Comparison of ENCODE assay signal across 28 mouse cellular contexts in the genomic region with DNA sequence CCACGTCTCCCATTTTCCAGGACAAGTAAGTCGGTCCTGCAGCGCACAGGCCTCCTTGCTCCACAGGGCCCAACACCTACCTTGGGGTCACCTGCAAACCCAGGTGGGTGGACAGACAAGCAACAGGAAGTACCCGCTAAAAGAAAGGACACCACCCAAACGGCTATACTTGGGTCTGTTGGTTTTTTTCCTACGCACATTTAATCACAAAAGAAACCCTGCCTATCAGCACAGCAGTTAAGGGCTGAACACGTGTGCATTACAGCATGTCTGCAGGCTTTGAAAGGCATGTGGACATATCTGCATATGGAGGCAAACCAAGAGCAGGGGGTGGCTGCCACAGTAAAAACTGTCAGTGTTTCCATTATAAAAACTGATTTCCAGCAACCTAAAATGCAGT. TPM values are rescaled to one million over a fixed set of nuclear protein-coding genes. Genes with fewer than 3 reads are reported as not detected.
A peak's percentile ranks its signal among the peaks of the same experiment; 100 is the strongest.
DNase-seq lines count a peak whose midpoint lies in the region; ATAC-seq and TF ChIP-seq lines count a peak whose summit lies in the region.
"Had no signal": no experiment of that assay in that cellular context is flagged by ENCODE, and none has a peak within 500 bp of the region (broad histone marks: within the 10 kb centered on the region; RNA-seq: fewer than 3 reads in every experiment).

No protein-coding gene starts in this region.

- H3K4me1 ChIP-seq in hindbrain, embryonic 13.5 days (replicated peaks): peaks cover 24% of the 10 kb centered on the region
- peaks cover 9% of the 10 kb centered on the region; the same call in 1 of the 2 replicates for H3K4me1 ChIP-seq in hindbrain, embryonic 14.5 days (replicated peaks; ENCODE audit: control insufficient read depth, insufficient read depth, low read length)
- peaks cover 31% of the 10 kb centered on the region for H3K4me1 ChIP-seq in midbrain, embryonic 13.5 days (replicated peaks)
- peaks cover 7% of the 10 kb centered on the region for H3K4me1 ChIP-seq in midbrain, embryonic 14.5 days (ENCODE audit: control insufficient read depth, insufficient read depth, low read length)
- H3K4me1 ChIP-seq in MEL (ENCODE audit: control insufficient read depth in 1 of 2, insufficient read depth in 2 of 2, low read length in 2 of 2): peaks cover 2 to 19% of the 10 kb centered on the region in 2 experiments; a peak in 3 of 4 replicates

- DNase-seq in hindbrain, embryonic 14.5 days (ENCODE audit: low spot score): no peak
- DNase-seq in midbrain, embryonic 14.5 days: no peak
- peak; percentile 18 for DNase-seq in MEL (ENCODE audit: low read depth, low spot score)
- no peak for DNase-seq in gastrocnemius, adult 8-10 months (ENCODE audit: low spot score in 2 of 2)
- DNase-seq in spleen, adult 18-20 months: no peak
- DNase-seq: adrenal gland, adult 8-10 months; adrenal gland, postnatal 25 days; B cell, adult 2 months; cerebellum, adult 11-12 months; cerebellum, adult 8-10 months; cerebellum, postnatal 36 days; embryo, embryonic 11 days; gastrocnemius, postnatal 10 days; gastrocnemius, postnatal 36 days; heart, postnatal 10 days; heart, postnatal 36 days had no signal

- peak overlapping the region; percentile 14; the same call in 1 of the 2 replicates for H3K27ac ChIP-seq in hindbrain, embryonic 13.5 days
- no peak overlapping the region for H3K27ac ChIP-seq in hindbrain, embryonic 14.5 days
- no peak overlapping the region for H3K27ac ChIP-seq in midbrain, embryonic 13.5 days
- no peak overlapping the region for H3K27ac ChIP-seq in midbrain, embryonic 14.5 days (replicated peaks; ENCODE audit: low read depth, low read length)
- H3K27ac ChIP-seq in MEL (ENCODE audit: control insufficient read depth, low read depth, low read length): no peak overlapping the region
- H3K27ac ChIP-seq: embryonic facial prominence, embryonic 10.5 days; embryonic facial prominence, embryonic 13.5 days; forebrain, embryonic 12.5 days; forebrain, embryonic 15.5 days; heart, embryonic 15.5 days; hindbrain, embryonic 15.5 days had no signal

- no peaks in the 10 kb centered on the region for H3K9me3 ChIP-seq in hindbrain, embryonic 13.5 days
- no peaks in the 10 kb centered on the region for H3K9me3 ChIP-seq in hindbrain, embryonic 14.5 days (ENCODE audit: control insufficient read depth, low read length)
- no peaks in the 10 kb centered on the region for H3K9me3 ChIP-seq in midbrain, embryonic 13.5 days
- H3K9me3 ChIP-seq in midbrain, embryonic 14.5 days (ENCODE audit: control insufficient read depth, low read length): no peaks in the 10 kb centered on the region
- no peaks in the 10 kb centered on the region for H3K9me3 ChIP-seq in MEL (replicated peaks; ENCODE audit: insufficient read depth, low read length)
- H3K9me3 ChIP-seq: embryonic facial prominence, embryonic 10.5 days; embryonic facial prominence, embryonic 13.5 days; forebrain, embryonic 12.5 days; forebrain, embryonic 15.5 days; heart, embryonic 12.5 days; heart, embryonic 15.5 days; hindbrain, embryonic 10.5 days; hindbrain, embryonic 15.5 days had no signal

- no peaks in the 10 kb centered on the region for H3K79me2 ChIP-seq in MEL (ENCODE audit: control insufficient read depth, insufficient read depth, low read length, poor library complexity)

- 0 out of 4 replicates have a peak, but pooled peaks of 1 of the 2 experiments have one; percentile 17 for TF ChIP-seq EP300 in MEL (IDR thresholded peaks at IDR 0.05; ENCODE audit: low read depth in 1 of 2, low read length in 2 of 2)

- peaks cover 94% of the 10 kb centered on the region for H3K27me3 ChIP-seq in hindbrain, embryonic 13.5 days
- peaks cover 86% of the 10 kb centered on the region for H3K27me3 ChIP-seq in hindbrain, embryonic 14.5 days (ENCODE audit: control insufficient read depth, insufficient read depth, low read length)
- peaks cover 95% of the 10 kb centered on the region for H3K27me3 ChIP-seq in midbrain, embryonic 13.5 days
- peaks cover 88% of the 10 kb centered on the region for H3K27me3 ChIP-seq in midbrain, embryonic 14.5 days (ENCODE audit: control insufficient read depth, insufficient read depth, low read length)
- peaks cover 0 to 4% of the 10 kb centered on the region in 2 experiments; a peak in 1 of 4 replicates for H3K27me3 ChIP-seq in MEL (ENCODE audit: control insufficient read depth in 1 of 2, insufficient read depth in 2 of 2, low read length in 2 of 2)

- no peak overlapping the region for H3K4me3 ChIP-seq in hindbrain, embryonic 13.5 days
- H3K4me3 ChIP-seq in hindbrain, embryonic 14.5 days (replicated peaks; ENCODE audit: low read length): no peak overlapping the region
- H3K4me3 ChIP-seq in midbrain, embryonic 13.5 days (replicated peaks): no peak overlapping the region
- H3K4me3 ChIP-seq in midbrain, embryonic 14.5 days (replicated peaks; ENCODE audit: low read depth, low read length): no peak overlapping the region
- H3K4me3 ChIP-seq in MEL (ENCODE audit: control insufficient read depth in 1 of 2, insufficient read depth in 1 of 2, low read depth in 2 of 2, low read length in 2 of 2): no peak overlapping the region
- H3K4me3 ChIP-seq: embryonic facial prominence, embryonic 13.5 days; erythroblast, embryonic 14.5 days; forebrain, embryonic 12.5 days; forebrain, embryonic 15.5 days; heart, embryonic 12.5 days; heart, embryonic 15.5 days; hindbrain, embryonic 15.5 days had no signal

- TF ChIP-seq POLR2A in MEL (IDR thresholded peaks at IDR 0.05; ENCODE audit: control insufficient read depth in 1 of 2, insufficient read depth in 1 of 2, low read depth in 1 of 2, low read length in 2 of 2, poor library complexity in 1 of 2): no peak

- no peak for TF ChIP-seq CTCF in MEL (IDR thresholded peaks at IDR 0.05 in 2 of 3, conservative IDR thresholded peaks at IDR 0.05 in 1 of 3; ENCODE audit: control insufficient read depth in 1 of 3, insufficient read depth in 1 of 3, low read depth in 2 of 3, low read length in 3 of 3, poor library complexity in 1 of 3, severe bottlenecking in 1 of 3)

- no peak for ATAC-seq in hindbrain, embryonic 13.5 days (ENCODE audit: low FRiP score)
- ATAC-seq in hindbrain, embryonic 14.5 days (ENCODE audit: low FRiP score): no peak
- no peak for ATAC-seq in midbrain, embryonic 13.5 days
- ATAC-seq in midbrain, embryonic 14.5 days (ENCODE audit: low FRiP score, low TSS enrichment): no peak
- ATAC-seq: activated CD4-positive, CD25-positive, alpha-beta regulatory T cell, adult 4 months; forebrain, embryonic 15.5 days had no signal

- 81% methylated on average over 7 of the region's 7 CpGs for WGBS in hindbrain, embryonic 13.5 days
- 80% methylated on average over 7 of the region's 7 CpGs for WGBS in hindbrain, embryonic 14.5 days
- WGBS in midbrain, embryonic 13.5 days: 84% methylated on average over 7 of the region's 7 CpGs
- 83% methylated on average over 7 of the region's 7 CpGs for WGBS in midbrain, embryonic 14.5 days

- H3K36me3 ChIP-seq in hindbrain, embryonic 13.5 days: no peaks in the 10 kb centered on the region
- H3K36me3 ChIP-seq in hindbrain, embryonic 14.5 days (replicated peaks; ENCODE audit: control insufficient read depth, insufficient read depth): no peaks in the 10 kb centered on the region
- H3K36me3 ChIP-seq in midbrain, embryonic 13.5 days: no peaks in the 10 kb centered on the region
- no peaks in the 10 kb centered on the region for H3K36me3 ChIP-seq in midbrain, embryonic 14.5 days (ENCODE audit: control insufficient read depth, insufficient read depth, low read length)
- peaks cover 0 to 16% of the 10 kb centered on the region in 2 experiments; a peak in 2 of 4 replicates for H3K36me3 ChIP-seq in MEL (ENCODE audit: control insufficient read depth in 1 of 2, insufficient read depth in 2 of 2, low read length in 2 of 2)
- H3K36me3 ChIP-seq: embryonic facial prominence, embryonic 10.5 days; embryonic facial prominence, embryonic 13.5 days; forebrain, embryonic 12.5 days; forebrain, embryonic 15.5 days; heart, embryonic 12.5 days; heart, embryonic 15.5 days; hindbrain, embryonic 15.5 days had no signal

- H3K9ac ChIP-seq in hindbrain, embryonic 13.5 days: no peak overlapping the region
- no peak overlapping the region for H3K9ac ChIP-seq in hindbrain, embryonic 14.5 days
- no peak overlapping the region for H3K9ac ChIP-seq in midbrain, embryonic 13.5 days (replicated peaks)
- H3K9ac ChIP-seq in midbrain, embryonic 14.5 days (replicated peaks; ENCODE audit: low read length): no peak overlapping the region
- no peak overlapping the region for H3K9ac ChIP-seq in MEL (ENCODE audit: control insufficient read depth, low read depth, low read length, poor library complexity, severe bottlenecking)
- H3K9ac ChIP-seq: embryonic facial prominence, embryonic 13.5 days; forebrain, embryonic 12.5 days; forebrain, embryonic 15.5 days; heart, embryonic 12.5 days; heart, embryonic 15.5 days; hindbrain, embryonic 15.5 days had no signal

- H3K4me2 ChIP-seq in hindbrain, embryonic 13.5 days: no peak overlapping the region
- H3K4me2 ChIP-seq in hindbrain, embryonic 14.5 days (replicated peaks): no peak overlapping the region
- H3K4me2 ChIP-seq in midbrain, embryonic 13.5 days (replicated peaks): peak overlapping the region; percentile 86; the same call in 1 of the 2 replicates
- H3K4me2 ChIP-seq in midbrain, embryonic 14.5 days (ENCODE audit: low read length): no peak overlapping the region
- H3K4me2 ChIP-seq: embryonic facial prominence, embryonic 13.5 days; forebrain, embryonic 12.5 days; forebrain, embryonic 15.5 days; heart, embryonic 12.5 days; heart, embryonic 15.5 days; hindbrain, embryonic 15.5 days had no signal

- TF ChIP-seq RAD21 in MEL (IDR thresholded peaks at IDR 0.05; ENCODE audit: low read depth, low read length): no peak

TF ChIP-seq in MEL, 35 proteins besides CTCF, POLR2A, EP300 and RAD21 (continues in another document):
- TF ChIP-seq USF1 (IDR thresholded peaks at IDR 0.05; ENCODE audit: low read depth, low read length) (peak; percentile 55), SMC3 (IDR thresholded peaks at IDR 0.05; ENCODE audit: low read depth, low read length) (no peak), MXI1 (IDR thresholded peaks at IDR 0.05; ENCODE audit: low read depth, low read length) (peak; percentile 42; the same call in 1 of the 2 replicates), MAX (IDR thresholded peaks at IDR 0.05; ENCODE audit: low read length) (peak; percentile 81), KAT2A (conservative IDR thresholded peaks at IDR 0.05; ENCODE audit: low read depth, low read length) (no peak), ETS1 (IDR thresholded peaks at IDR 0.05; ENCODE audit: low read depth, low read length) (peak; percentile 13; the same call in 1 of the 2 replicates)

RNA-seq across cellular contexts. Expression of a gene that starts 10.7 kb away (rescaled TPM):
- polyA plus RNA-seq in hindbrain, embryonic 13.5 days (2015; fragmentation: Nextera tagmentation; extraction: Ambion mirVana): 102 and 106 TPM in 2 replicates
- 87.8 and 94.0 TPM in 2 replicates for polyA plus RNA-seq in hindbrain, embryonic 14.5 days (2014; fragmentation: Nextera tagmentation; extraction: Ambion mirVana)
- 124 and 134 TPM in 2 replicates for polyA plus RNA-seq in midbrain, embryonic 13.5 days (2015; fragmentation: Nextera tagmentation; extraction: Ambion mirVana)
- 103 and 110 TPM in 2 replicates for polyA plus RNA-seq in midbrain, embryonic 14.5 days (2014; fragmentation: Nextera tagmentation; extraction: Ambion mirVana)
- 111 and 121 TPM in 2 replicates for total RNA-seq in MEL (2012; rRNA removed)
- 100 to 1,000 TPM in 1 of 2 experiments, not detected in 1; 201 TPM for polyA plus RNA-seq in MEL (2012; ENCODE audit: insufficient read depth in 1 of 2, insufficient read length in 2 of 2, low read depth in 1 of 2, low replicate concordance in 2 of 2, missing spikeins in 1 of 2)
- 10 to 100 TPM; 51.7 to 56.6 (median 52.0) TPM for total RNA-seq in gastrocnemius, adult 8-10 months (2022)
